Mouse (Mus musculus) megakaryocyte progenitor cell, adult 5-6 weeks (primary cell): ENCODE measurements around the gene Ubtd1. TPM values are rescaled to one million over a fixed set of nuclear protein-coding genes. Genes with fewer than 3 reads are reported as not detected.

Experiments used
- ATAC-seq: replicated peaks from 2 replicates; pipeline ENCODE4 v1.8.0; 2016; ENCODE audit warnings: mild to moderate bottlenecking, moderate TSS enrichment, inconsistent platforms; ENCODE audit not compliant: poor library complexity
- total RNA-seq, 2 experiments: library from RNA; stranded (forward) in 1 of 2; stranded (reverse) in 1 of 2; fragments of 157-497, 149-512 nt in 1 of 2; fragments of 200-1000 nt in 1 of 2; gene quantifications; 2 replicates each; pipeline versions ENCODE4 v1.2.3 to v1.2.4; 2015 to 2017

The Ubtd1 gene
- 11.2 and 13.4 TPM in 2 replicates for total RNA-seq (2015)
- 11.9 and 12.3 TPM in 2 replicates for total RNA-seq (2017)

DNA sequence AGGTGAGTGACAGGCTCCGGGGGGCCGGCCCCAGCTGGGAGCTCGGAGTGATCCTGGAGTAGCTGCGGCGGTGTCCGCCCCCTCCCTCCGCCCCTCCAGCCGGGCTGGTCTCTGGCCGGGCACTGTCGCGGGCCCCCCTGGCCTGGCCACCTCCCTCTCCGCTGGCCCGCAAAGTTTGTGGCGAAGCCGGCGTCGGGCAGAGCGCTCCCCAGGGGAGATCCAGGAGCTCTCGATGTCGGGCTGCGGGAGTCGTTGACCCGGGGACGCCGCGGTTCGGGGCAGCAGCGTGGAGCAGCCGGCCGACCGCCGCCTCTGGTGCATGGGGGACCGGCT, at the start of gene Ubtd1:
Gene Ubtd1, plus strand, starts transcription at position 169 of the 333 bp plus-strand sequence.
- no peak for ATAC-seq

DNA sequence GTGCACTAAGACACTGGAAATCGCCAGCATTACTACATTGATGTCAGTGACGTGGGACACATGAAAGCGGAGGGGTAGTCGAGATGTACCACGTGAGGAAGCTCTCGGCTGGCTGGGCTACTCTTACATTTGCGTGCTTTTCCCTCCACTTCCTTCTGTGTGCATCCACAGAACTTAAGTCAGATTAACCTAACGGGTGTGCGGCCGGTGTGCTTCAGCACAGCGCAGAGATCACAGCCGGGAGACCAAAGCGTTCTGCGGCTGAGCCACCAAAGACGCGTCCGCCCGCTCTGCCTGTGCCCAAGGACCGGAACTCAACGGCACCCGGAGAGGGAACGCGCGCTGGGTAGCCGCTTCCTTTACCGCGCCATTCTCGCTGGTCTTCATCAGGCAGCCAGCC, 48.9 kb upstream of the Ubtd1 start:
- peak; percentile 70 for ATAC-seq

DNA sequence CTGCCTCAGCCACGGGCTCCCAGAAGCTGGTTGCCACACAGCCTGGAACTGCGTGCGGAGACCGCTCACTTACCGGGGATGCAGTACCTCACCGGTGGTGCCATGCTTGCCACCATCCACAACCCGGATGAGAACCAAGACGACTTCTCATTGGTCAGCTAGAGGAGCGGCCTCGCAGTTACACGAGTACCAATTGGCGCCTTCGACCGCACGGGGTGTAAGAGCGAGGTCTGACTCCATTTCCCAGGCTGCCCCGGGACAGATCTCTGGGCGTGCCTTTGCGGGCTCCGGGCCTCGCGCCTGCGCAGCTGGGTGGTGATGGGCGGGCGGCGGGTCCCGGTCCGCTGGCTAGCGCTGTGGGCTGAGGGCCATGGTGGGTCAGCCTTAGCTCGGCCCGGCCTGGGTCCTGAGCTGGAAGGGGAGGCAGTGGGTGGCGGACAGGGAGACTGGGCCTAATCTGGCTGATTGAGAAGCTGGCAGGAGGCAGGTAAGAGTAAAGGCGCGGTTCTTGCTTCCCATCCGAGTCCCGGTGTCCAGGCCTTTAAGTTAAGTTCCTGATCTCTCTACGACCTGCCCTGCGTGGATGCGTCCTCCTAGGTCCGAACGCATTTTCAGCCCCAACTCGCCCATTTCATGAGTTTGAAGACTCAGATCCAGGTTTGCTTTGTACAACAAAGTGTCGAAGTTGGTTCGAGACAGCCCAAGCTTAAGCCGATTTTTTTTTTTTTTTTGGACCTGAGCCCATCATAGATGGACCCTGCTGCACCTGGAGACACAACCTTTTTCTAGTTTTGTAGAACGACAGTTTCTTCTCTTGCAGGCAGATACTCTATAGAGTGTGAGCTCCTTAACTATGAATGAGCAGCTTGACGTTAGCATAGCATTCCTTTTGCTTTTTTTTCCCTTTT, 48.1 kb upstream of the Ubtd1 start, which contains the start of the genes Exosc1 and Zdhhc16:
Gene Exosc1, minus strand, starts transcription at position 245 of the 908 bp plus-strand sequence.
Gene Zdhhc16, plus strand, starts transcription at position 302 of the 908 bp plus-strand sequence.
- peak; percentile 96 for ATAC-seq

DNA sequence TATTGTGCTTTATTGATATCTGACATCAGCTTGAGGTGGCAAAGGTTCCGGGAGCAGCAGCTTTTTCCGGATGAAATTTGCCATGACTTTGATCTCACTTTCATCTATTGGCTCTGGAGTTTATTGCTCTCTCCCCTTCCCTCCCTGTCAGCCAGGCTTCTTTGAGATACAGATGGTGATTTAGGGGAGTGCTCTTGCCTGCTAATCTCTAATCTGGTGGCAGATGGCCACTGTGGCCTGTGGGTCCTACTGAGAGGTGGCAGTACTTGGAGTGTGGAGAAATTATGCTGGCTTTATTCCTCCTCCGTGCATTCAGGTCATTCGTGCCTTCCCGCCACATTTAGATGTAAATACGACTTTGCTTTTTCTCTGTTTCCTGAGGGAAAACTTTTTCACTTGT, 47.4 kb upstream of the Ubtd1 start:
- ATAC-seq: no peak

DNA sequence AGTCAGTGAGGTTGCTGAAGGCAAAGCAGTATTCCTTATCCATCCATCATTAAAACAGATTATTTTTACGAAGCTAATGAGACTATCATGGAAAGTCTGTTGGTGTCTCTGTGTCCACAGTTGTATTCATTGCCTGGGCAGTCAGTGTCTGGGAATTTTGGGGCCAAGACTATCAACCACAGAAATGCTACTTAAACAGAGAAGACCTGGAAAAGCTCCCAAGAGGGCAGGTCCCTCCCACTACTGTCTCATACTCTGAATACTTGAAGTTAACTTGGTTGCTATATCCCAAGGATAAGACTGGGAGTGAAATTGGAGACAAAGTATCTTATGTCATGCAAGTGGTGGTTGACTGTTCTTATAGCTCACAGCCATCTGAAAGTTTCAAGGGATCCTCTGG, 45.6 kb upstream of the Ubtd1 start:
- ATAC-seq: no peak

GRCm38 (mm10) chr19:41938539-41938938, 43.0 kb upstream of the Ubtd1 start:
- ATAC-seq: no peak

DNA sequence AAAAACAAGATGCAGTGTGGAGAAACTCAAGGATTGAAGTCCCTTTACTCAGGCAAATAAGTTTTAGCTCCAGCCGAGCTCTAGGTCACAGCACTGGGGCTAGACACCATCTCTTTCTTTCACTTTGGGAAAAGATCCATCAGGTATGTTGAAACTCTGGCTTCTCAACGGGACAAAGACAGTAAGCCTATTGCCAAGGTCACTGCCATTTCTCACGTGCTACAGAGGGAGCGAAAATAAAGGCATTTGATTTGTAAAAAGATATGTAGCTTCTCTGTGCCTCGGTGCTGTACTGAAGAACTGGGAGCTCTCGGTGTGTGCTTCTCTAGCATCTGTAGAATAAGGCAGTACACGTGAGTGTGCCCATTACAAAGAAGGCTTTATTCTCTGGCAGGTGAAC, 37.7 kb upstream of the Ubtd1 start:
- ATAC-seq: no peak

GRCm38 (mm10) chr19:41952287-41952686, 29.3 kb upstream of the Ubtd1 start:
- ATAC-seq: peak; percentile 63; the same call in 1 of the 2 replicates

DNA sequence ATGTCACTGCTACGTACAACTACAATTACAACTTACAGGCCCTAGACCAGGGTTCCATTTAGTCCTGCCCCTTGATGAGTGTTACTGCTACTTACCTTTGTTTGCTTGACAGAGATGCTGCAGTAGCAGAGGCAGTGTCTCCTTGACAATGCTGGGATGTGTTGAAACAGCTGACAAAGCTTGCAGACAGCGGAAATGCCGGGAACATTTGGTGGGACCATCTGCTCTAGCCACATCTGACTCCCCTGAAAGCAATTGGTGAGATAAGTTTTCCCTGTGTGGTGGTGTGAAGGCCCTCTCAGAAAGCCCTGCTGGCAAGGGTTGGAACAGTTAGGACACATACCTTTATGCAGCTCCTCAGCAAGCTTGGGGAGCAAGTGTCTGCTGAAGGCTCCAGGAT, 28.0 kb upstream of the Ubtd1 start:
- no peak for ATAC-seq

DNA sequence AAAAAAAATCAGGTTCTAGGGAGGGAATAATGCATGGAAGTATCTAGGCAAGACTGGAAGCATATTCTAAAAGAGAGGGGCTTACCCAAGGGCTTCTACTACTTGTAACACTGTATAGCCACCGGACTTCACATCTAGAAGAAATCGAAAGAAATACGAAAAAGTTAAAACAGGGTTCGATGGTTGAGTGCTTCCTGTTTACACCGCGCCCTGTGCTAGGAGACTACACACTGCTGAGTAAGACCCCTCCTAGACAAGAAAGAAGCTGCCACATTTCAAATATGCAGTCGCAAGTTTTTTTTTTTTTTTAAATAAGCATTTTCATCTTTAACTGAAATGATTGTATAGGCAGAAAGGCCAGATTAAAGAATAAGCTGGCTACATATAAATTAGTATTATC, 11.9 kb upstream of the Ubtd1 start:
- ATAC-seq: no peak

GRCm38 (mm10) chr19:41973891-41974794, 7.4 kb upstream of the Ubtd1 start:
- no peak for ATAC-seq

DNA sequence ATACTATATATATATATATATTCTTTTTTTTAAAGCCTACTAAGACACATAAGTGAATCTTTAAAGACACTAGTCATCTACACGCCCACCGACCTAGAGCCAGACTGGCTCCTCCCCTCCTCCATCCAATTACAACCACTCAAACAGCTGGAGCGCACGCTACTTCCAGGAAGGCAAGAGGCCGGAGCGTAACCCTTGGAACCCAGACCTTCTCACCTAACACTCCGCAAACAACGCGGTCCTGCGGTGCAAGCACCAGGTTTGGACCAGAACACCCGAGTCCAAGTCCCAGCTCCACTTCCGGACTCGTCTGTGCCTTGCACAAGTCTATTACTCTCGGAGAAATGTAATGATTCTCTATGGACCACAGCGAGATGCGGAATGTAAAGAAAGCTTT, 1.1 kb upstream of the Ubtd1 start:
- ATAC-seq: peak; percentile 18

GRCm38 (mm10) chr19:41980819-41981594, 556 bp upstream of the Ubtd1 start, which contains the start of gene Mms19:
Gene Mms19, minus strand, starts transcription at chr19:41981157.
- peak; percentile 76 for ATAC-seq

- ATAC-seq: no peak
These were observed 598 bp downstream of the Ubtd1 start for GRCm38 (mm10) chr19:41981931-41982790.

- ATAC-seq: peak; percentile 19
These were observed 1.2 kb downstream of the Ubtd1 start for GRCm38 (mm10) chr19:41982791-41983150.

GRCm38 (mm10) chr19:41985994-41986393, 4.4 kb downstream of the Ubtd1 start:
- no peak for ATAC-seq

GRCm38 (mm10) chr19:41987206-41987605, 5.6 kb downstream of the Ubtd1 start:
- no peak for ATAC-seq

DNA sequence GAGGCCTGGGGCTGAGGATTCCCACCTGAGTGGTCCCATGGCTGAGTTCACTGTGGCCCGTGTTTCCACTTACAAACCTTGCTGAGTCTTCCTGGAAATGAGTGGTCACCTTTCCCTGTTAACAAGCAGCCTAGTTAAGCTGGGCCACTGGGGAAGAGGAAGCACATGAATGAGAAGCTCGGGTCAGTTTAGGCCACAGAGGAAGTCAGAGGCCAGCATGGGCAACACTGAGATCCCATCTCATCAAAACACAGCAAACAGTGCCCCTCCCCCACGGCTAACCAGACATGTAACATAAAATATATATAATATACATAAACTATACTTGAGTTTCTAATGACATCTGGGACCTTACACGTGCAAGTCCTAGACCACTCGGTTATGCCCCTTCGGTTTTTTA, 8.2 kb downstream of the Ubtd1 start:
- peak; percentile 58 for ATAC-seq

DNA sequence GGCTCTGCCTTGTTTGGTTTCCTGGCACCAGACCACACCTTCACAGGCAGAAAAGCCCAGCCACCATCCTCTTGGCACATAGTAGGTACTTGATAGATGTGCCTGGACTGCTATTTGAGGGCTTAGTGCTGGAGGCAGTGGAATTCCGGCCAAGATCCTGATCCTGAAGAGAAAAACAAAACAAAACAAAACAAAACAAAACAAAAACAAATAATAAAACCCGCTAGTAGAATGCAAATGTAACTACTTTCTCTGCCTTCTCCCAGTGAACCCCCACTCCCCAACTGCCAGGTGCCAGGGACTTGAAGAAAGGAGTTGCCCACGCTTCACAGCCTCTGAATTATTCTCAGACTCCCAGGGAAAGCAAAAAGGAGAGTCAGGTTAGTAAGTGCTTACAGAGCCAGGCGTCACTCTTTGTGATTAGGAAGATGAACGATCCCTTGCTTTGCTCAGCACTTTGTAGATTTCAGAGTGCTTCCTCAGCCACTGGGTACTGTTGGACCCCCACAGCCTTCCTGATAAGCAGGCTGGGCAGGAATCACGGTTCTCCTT, 10.4 kb downstream of the Ubtd1 start:
- ATAC-seq: no peak

DNA sequence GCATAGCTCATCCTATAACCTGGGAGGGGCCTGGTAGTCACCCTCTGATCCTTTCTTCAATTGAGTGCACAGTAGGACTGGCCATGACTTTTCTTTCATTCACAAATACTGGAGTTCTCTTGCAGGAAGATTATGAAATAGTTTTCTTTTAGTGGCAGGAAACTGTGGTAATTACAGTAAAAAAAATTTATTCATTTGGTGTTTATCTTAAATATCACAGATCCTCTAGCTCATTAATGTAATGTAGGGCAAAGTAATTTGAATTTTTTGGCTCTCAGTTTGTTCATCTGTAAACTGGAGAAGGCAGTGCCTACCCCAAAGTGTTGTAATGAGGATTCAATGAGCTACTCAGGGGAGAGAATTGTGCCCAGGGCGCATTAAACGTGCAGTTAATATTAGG, 11.4 kb downstream of the Ubtd1 start:
- ATAC-seq: no peak
